Mouse (Mus musculus) adrenal gland, adult (tissue): ENCODE results near the gene Grap2.
"Not testable (repeated sequence)": the region's sequence is repeated elsewhere in the genome, so short reads cannot be mapped to it uniquely, and the experiment has no call there.

Experiments used
- DNase-seq, 2 experiments: peaks; one replicate each; pipeline ENCODE4 v3.0.0; 2022 to 2023; ENCODE audit warnings: low spot score in 1 of 2; ENCODE audit not compliant: inconsistent age in 2 of 2

The Grap2 gene

DNA sequence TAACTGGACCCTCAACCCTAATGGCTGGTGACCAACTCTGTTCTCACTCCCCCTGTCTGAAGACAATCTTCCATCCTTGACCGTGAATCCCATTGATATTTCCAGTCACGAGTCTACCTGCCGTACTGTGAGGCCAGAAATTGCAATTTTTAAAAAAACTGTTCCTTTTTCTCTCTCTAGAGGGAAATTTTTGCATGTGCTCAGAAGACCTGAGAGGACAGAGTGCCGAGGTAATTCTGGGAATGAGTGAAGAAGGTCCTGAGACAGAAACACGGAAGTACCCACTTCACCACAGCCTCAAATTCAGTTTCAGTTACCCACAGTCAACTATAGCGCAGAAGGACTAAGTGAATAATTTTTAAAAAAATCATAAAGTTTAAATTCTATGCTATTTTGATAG is 5.7 kb upstream of the Grap2 start:
- DNase-seq: no peak

DNA sequence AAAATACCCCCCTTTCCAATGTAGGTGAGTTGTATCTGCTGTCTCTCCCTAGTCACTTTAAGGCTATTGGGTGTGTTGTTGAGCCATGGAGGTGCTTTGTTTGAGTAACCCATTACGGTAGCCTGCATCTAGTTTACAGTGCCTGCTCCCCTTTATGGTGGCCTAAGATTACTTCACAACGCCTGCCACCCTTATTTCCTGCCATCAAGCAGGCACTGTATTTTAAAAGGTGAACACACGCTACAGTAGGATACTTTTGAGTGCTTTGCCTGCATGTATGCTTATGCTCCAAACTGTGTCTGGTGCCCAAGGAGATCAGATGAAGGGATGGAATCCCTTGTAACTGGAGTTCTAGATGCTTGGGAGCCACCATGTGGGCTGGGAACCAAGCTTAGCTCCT is 5.3 kb upstream of the Grap2 start:
- no peak for DNase-seq

- no peak for DNase-seq
Observed at GRCm38 (mm10) chr15:80567731-80568130, 4.7 kb upstream of the Grap2 start.

- no peak for DNase-seq
Observed at GRCm38 (mm10) chr15:80569205-80569604, 3.2 kb upstream of the Grap2 start.

GRCm38 (mm10) chr15:80570226-80570625 is 2.2 kb upstream of the Grap2 start:
- no peak for DNase-seq

GRCm38 (mm10) chr15:80571611-80572010 is 783 bp upstream of the Grap2 start:
- no peak for DNase-seq

GRCm38 (mm10) chr15:80572811-80573520 is 572 bp downstream of the Grap2 start:
- DNase-seq: no peak

DNA sequence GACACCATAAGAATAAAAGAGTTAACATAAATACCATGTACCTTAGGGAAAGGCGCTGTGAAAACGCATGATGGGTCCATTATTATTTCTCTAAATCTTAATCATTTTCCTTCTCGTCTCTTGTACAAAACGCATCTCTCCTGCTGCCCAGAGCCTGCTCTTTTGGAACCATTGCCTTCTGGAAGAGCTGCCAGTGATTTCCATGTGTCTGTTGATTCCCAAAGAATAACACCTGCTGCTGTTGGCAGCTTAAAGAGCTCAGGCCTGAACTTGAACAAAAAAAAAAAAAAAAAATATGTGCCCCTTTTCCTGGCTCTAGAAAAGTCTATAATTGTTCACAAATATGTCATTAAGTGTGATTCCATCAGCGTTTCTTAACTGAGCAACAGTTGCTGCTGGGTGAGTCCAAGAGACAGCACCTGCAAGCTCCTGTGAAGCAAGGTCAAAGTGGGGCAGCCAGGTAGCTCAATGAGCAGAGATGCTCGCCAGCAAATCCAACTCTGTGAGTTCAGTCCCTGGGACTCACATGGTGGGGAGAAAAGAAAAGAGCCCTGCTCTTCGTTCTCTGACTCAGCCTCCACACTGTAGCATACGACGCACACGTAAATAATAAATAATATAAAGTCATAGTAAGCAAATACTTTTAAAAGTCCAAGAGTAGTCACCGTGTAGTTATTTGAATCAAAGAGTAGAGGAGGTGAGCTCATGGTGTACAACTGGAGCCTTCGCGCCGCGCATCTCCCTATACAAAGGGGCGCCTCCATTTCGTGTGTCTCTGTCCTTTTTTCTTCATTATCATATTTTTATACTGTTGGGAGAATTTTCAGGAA is 2.0 kb downstream of the Grap2 start:
- DNase-seq: no peak

DNA sequence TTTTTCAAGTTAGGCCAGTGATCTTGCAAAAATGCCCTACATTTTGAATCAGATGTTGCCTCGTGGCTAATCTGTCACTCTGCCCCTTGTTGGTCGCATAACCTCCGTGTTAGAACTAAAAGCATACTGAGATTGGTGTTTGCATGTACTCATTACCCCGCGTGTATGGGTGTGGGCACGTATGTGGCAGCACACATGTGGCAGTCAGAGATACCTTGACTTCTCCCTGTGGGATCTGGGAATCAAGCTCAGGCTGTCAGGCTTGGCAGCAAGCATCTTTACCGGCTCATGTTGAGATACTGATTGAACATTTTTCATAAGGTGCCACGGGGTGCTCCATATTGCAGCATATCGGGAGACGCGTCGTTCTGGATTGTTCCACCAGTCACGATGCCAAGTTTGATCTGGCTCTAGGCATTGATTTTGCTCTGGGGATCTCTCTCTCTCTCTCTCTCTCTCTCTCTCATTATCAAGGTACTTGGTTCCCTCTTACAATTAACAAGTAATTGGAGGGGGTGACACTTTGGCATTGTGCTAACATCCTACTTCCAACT is 3.5 kb downstream of the Grap2 start:
- no peak for DNase-seq

GRCm38 (mm10) chr15:80576415-80576994 is 4.1 kb downstream of the Grap2 start:
- DNase-seq: no peak

DNA sequence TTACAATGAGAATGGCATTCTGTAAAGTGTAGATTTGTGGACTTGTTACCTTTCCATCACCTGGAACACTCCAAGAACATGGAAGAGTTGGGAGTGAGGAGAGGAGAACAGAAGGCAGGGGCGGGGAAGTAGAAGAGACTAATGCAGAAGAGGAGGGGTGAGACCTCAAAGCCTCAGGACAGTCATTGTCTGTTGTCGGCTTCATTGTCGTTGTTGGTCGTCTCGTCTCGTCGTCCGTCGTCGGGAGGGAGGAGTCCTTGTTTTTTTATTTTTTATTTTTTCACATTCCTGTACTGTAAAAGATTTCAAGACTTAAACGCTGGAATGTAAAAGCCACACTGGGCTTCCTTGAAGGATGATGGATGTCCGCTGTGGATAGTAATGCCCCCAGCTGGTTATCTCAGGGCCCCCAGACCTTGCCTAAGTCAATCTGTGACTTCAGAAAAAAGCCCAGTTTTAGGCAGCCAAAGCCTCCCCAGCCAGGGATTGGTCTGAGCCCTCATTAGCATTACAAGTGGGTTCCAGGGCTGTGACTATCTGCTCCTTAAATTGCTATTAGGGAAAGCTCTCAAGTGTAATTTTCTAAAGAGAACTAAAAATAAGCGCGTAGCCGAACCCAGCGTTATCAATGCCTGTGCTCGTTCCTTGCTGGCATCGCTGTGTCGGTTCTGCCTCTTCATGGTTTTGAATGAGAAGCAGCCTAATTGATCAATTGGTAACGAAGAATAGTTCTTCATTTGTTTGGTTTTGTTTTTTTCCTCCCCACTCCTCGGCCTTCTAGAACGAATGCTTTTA is 5.0 kb downstream of the Grap2 start:
- DNase-seq: no peak

DNA sequence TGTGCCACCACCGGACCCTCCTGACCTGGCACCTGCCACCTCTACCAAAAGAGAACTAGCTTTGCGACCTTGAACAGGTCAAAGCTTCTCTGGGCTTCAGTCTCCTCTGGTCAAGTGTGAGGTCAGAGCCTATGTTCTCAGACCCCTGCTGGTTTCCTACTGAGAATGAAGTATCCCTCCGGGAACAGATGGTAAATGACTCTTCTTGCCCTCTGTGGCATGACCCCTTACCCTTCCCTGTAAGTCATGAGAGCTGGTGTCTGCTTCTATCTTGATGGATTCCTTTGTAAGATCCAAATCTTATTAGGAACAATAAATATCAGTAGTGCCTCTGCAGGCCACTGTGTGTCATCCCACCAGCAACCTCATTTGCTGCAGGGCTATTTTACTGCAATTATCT is 6.7 kb downstream of the Grap2 start:
- DNase-seq: no peak

- not testable (repeated sequence) for DNase-seq
Observed at GRCm38 (mm10) chr15:80580585-80580984, 8.2 kb downstream of the Grap2 start.

- peak; percentile 80 to 85 for DNase-seq
Observed at GRCm38 (mm10) chr15:80582581-80583495, 10.4 kb downstream of the Grap2 start.

DNA sequence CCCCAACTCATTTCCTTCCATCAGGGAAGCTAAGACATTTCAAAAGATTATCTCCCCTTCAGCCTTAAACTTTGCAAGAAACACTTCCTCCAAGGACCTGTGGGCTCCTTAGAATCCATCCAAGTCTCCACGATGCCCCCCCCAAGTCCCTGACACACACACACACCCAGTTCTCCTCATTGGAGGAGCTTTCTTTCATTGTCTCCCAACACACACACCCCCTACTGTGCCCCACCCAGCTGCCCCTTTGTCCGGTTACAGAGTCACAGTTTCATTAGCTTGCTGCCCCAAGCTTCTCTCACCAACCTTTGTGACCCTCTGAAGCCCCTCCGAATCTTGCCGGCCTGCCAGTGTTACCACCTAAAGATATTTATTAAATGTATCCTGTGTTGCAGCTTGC is 13.9 kb downstream of the Grap2 start:
- DNase-seq: no peak

GRCm38 (mm10) chr15:80590641-80591040 is 18.2 kb downstream of the Grap2 start:
- DNase-seq: no peak

- no peak for DNase-seq
Observed at GRCm38 (mm10) chr15:80592737-80593136, 20.3 kb downstream of the Grap2 start.

DNA sequence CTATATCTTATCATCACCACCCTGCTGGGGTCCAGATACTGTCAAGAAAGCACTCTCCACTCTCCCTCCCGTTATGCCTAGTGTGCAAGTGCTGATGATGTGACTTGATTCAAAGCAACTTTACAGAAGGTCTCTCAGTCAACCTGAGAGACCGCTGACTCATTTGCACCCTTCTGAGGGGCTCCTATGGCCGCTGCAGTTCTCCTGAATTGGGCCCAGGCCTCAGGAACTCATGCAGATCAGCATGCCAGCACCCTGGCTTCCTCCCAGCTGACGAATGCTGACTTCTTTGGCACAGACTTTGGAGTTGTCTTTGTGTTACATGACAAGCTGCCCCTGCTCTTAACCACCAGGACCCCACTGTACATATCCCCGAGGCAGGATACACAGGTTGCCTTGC is 21.5 kb downstream of the Grap2 start:
- no peak for DNase-seq

DNA sequence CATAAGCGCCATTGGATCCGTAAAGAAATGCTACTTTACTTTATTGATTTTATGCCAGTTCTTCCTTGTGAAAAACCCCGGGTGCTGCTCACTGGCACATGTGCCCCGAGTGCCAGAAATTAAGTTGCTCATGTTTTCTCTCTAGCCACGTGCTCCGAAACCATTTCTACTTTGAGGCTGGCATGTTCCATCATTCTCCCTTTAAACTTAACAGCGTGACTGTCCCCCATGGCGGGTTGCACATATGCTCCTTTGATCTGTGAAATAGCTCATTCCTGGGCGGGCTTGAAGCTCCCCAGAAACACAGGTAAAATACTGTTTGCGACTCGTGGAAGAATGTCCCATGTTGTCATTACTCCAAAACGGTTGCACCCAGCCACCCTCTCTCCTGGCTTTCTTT is 26.4 kb downstream of the Grap2 start:
- no peak for DNase-seq

DNA sequence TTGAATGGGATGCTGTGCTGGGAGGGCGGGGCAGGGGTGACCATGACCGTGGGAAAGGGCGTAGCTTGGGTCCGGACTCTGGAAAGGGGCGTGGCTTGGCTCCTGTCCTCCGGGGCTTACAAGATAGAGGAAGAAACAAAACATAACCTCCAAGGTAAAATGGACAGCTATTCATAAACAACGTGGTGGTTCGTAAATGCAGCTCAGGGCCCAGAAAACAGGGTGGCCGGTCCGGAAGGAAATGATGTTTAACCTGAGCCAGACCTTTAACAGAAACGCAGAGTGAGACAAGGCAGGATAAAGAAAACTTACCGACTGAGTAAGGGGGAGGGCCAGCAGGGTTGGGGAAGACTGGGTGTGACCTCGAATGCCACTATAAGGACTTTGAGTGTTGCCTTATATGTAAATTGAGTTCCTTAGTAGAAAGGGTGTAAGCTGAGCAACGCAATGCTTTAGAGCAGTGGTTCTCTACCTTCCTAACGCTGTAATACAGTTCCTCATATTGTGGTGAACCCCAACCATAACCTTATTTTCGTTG is 26.9 kb downstream of the Grap2 start:
- DNase-seq: peak; percentile 38 to 81
